Mouse (Mus musculus): ENCODE data around the gene Kcnmb2. TPM values are rescaled to one million over a fixed set of nuclear protein-coding genes. Genes with fewer than 3 reads are reported as not detected.

Kcnmb2 gene
- polyA plus RNA-seq, 1 experiment from 2014 or later, result 1.4 TPM

DNA sequence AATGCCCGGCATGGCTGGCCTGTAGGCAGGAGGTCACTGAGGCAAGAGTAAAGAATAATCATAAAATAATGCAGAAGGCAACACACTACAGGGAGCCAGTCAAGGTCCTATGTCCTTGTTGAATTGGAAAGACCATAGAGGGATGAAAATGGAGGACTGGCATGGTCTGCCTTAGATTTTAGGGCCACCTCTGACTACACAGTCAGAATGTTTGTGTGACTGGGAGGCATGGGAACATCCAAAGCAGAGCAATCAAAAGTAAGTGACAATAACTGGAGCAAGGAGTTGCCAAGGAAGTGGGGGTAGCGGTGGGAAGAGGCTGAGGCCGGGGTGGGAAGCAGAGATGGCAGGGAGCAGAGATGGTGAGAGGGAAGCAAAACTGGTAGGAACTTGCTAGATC is 60.8 kb downstream of the Kcnmb2 start:
- no peaks in the 10 kb centered on the region for H3K27me3 ChIP-seq (ENCODE audit: control insufficient read depth, insufficient read depth, low read length)
- no peak overlapping the region for H3K9ac ChIP-seq (ENCODE audit: low read length)
- H3K9me3 ChIP-seq (ENCODE audit: control insufficient read depth, low read length), result no peaks in the 10 kb centered on the region
- no peak overlapping the region for H3K4me3 ChIP-seq (ENCODE audit: low read depth, low read length)
- no peak for DNase-seq (ENCODE audit: low spot score)
- 94% methylated on average over 3 of the region's 3 CpGs for WGBS
- no peak overlapping the region for H3K27ac ChIP-seq (ENCODE audit: low read depth, low read length)
- no peaks in the 10 kb centered on the region for H3K4me1 ChIP-seq (replicated peaks; ENCODE audit: control insufficient read depth, insufficient read depth, low read length)
- no peak overlapping the region for H3K4me2 ChIP-seq (ENCODE audit: low read depth, low read length, severe bottlenecking)
- no peak for ATAC-seq (replicated peaks; ENCODE audit: low FRiP score)
- no peaks in the 10 kb centered on the region for H3K36me3 ChIP-seq (ENCODE audit: control insufficient read depth, insufficient read depth, low read length)

DNA sequence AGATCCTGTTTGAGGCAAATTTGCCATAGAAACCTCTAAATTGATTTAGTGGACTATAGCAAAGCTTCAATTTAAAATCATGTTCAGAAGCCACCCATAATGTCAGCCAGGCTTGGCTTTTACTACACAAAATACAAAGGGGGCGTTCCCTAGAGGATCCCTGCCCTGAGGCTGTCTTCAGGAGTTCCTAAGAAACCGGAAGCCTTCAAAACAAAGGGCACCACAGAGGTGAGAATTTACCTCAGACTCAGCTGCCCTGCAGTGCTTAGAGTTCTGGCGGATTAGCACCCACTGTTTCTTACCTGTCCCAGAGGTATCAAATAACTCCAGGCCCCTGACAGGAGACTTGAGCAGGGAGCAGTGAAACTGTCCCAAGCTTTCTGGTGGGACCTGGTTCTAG is 77.4 kb downstream of the Kcnmb2 start:
- H3K27me3 ChIP-seq (ENCODE audit: control insufficient read depth, insufficient read depth, low read length), result no peaks in the 10 kb centered on the region
- H3K36me3 ChIP-seq (ENCODE audit: control insufficient read depth, insufficient read depth, low read length), result no peaks in the 10 kb centered on the region
- no peak overlapping the region for H3K4me2 ChIP-seq (ENCODE audit: low read depth, low read length, severe bottlenecking)
- H3K27ac ChIP-seq (ENCODE audit: low read depth, low read length), result no peak overlapping the region
- 15% methylated on average over 3 of the region's 3 CpGs for WGBS
- H3K9ac ChIP-seq (ENCODE audit: low read length), result no peak overlapping the region
- H3K9me3 ChIP-seq (ENCODE audit: control insufficient read depth, low read length), result no peaks in the 10 kb centered on the region
- no peak for ATAC-seq (replicated peaks; ENCODE audit: low FRiP score)
- H3K4me1 ChIP-seq (replicated peaks; ENCODE audit: control insufficient read depth, insufficient read depth, low read length), result no peaks in the 10 kb centered on the region
- no peak overlapping the region for H3K4me3 ChIP-seq (ENCODE audit: low read depth, low read length)
- no peak for DNase-seq (ENCODE audit: low spot score)

- 41% methylated on average over 5 of the region's 5 CpGs for WGBS
- no peaks in the 10 kb centered on the region for H3K27me3 ChIP-seq (ENCODE audit: control insufficient read depth, insufficient read depth, low read length)
- ATAC-seq (replicated peaks; ENCODE audit: low FRiP score), result no peak
- H3K9me3 ChIP-seq (ENCODE audit: control insufficient read depth, low read length), result no peaks in the 10 kb centered on the region
- no peak overlapping the region for H3K4me3 ChIP-seq (ENCODE audit: low read depth, low read length)
- H3K36me3 ChIP-seq (ENCODE audit: control insufficient read depth, insufficient read depth, low read length), result no peaks in the 10 kb centered on the region
- H3K4me2 ChIP-seq (ENCODE audit: low read depth, low read length, severe bottlenecking), result no peak overlapping the region
- no peak for DNase-seq (ENCODE audit: low spot score)
- no peak overlapping the region for H3K27ac ChIP-seq (ENCODE audit: low read depth, low read length)
- H3K9ac ChIP-seq (ENCODE audit: low read length), result no peak overlapping the region
- H3K4me1 ChIP-seq (replicated peaks; ENCODE audit: control insufficient read depth, insufficient read depth, low read length), result peaks cover 4% of the 10 kb centered on the region; the same call in 1 of the 2 replicates
Measured at GRCm38 (mm10) chr3:31982444-31982843, 80.1 kb downstream of the Kcnmb2 start.

GRCm38 (mm10) chr3:31985103-31985502 is 82.8 kb downstream of the Kcnmb2 start:
- Histone ChIP-seq H3K36me3 (ENCODE audit: control insufficient read depth, insufficient read depth, low read length) (no peaks in the 10 kb centered on the region), H3K9ac (ENCODE audit: low read length) (no peak overlapping the region), H3K27me3 (ENCODE audit: control insufficient read depth, insufficient read depth, low read length) (no peaks in the 10 kb centered on the region), H3K9me3 (ENCODE audit: control insufficient read depth, low read length) (no peaks in the 10 kb centered on the region), H3K4me2 (ENCODE audit: low read depth, low read length, severe bottlenecking) (no peak overlapping the region), H3K4me1 (replicated peaks; ENCODE audit: control insufficient read depth, insufficient read depth, low read length) (peaks cover 4% of the 10 kb centered on the region; the same call in 1 of the 2 replicates), H3K4me3 (ENCODE audit: low read depth, low read length) (no peak overlapping the region), H3K27ac (ENCODE audit: low read depth, low read length) (no peak overlapping the region)
- DNase-seq (ENCODE audit: low spot score) (no peak), ATAC-seq (replicated peaks; ENCODE audit: low FRiP score) (no peak)
- WGBS, result 77% methylated on average over 4 of the region's 4 CpGs

- WGBS, result 86% methylated on average over 5 of the region's 5 CpGs
- Histone ChIP-seq H3K9me3 (ENCODE audit: control insufficient read depth, low read length) (no peaks in the 10 kb centered on the region), H3K36me3 (ENCODE audit: control insufficient read depth, insufficient read depth, low read length) (no peaks in the 10 kb centered on the region), H3K9ac (ENCODE audit: low read length) (no peak overlapping the region), H3K27me3 (ENCODE audit: control insufficient read depth, insufficient read depth, low read length) (no peaks in the 10 kb centered on the region), H3K4me1 (replicated peaks; ENCODE audit: control insufficient read depth, insufficient read depth, low read length) (no peaks in the 10 kb centered on the region), H3K4me2 (ENCODE audit: low read depth, low read length, severe bottlenecking) (no peak overlapping the region), H3K27ac (ENCODE audit: low read depth, low read length) (no peak overlapping the region), H3K4me3 (ENCODE audit: low read depth, low read length) (no peak overlapping the region)
- no peak for ATAC-seq (replicated peaks; ENCODE audit: low FRiP score)
- no peak for DNase-seq (ENCODE audit: low spot score)
Measured at GRCm38 (mm10) chr3:31991526-31992045, 89.3 kb downstream of the Kcnmb2 start.

DNA sequence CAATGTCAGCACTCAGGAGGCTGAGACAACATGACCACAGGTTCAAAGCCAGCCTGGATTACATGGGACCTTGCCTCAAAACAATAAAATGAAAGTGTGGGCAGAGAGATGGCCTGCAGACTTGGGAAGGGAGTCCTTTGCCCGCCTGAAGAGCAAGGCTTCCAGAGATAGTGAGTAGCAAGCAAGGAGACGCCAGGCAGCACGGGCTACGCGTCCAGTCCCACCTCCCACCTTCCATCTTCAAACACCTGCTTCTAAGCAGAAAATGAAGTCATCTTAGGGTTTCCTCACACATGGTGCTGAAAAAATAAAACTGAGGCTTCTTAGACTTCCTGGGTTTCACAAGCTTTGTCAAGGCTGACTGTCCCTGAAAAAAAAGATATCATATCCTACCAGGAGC is 109.3 kb downstream of the Kcnmb2 start:
- 91% methylated on average over 5 of the region's 5 CpGs for WGBS
- H3K4me3 ChIP-seq (ENCODE audit: low read depth, low read length), result no peak overlapping the region
- no peak overlapping the region for H3K27ac ChIP-seq (ENCODE audit: low read depth, low read length)
- H3K9me3 ChIP-seq (ENCODE audit: control insufficient read depth, low read length), result no peaks in the 10 kb centered on the region
- no peak for DNase-seq (ENCODE audit: low spot score)
- no peak overlapping the region for H3K9ac ChIP-seq (ENCODE audit: low read length)
- no peaks in the 10 kb centered on the region for H3K4me1 ChIP-seq (replicated peaks; ENCODE audit: control insufficient read depth, insufficient read depth, low read length)
- H3K27me3 ChIP-seq (ENCODE audit: control insufficient read depth, insufficient read depth, low read length), result no peaks in the 10 kb centered on the region
- no peak overlapping the region for H3K4me2 ChIP-seq (ENCODE audit: low read depth, low read length, severe bottlenecking)
- H3K36me3 ChIP-seq (ENCODE audit: control insufficient read depth, insufficient read depth, low read length), result no peaks in the 10 kb centered on the region
- ATAC-seq (replicated peaks; ENCODE audit: low FRiP score), result no peak

DNA sequence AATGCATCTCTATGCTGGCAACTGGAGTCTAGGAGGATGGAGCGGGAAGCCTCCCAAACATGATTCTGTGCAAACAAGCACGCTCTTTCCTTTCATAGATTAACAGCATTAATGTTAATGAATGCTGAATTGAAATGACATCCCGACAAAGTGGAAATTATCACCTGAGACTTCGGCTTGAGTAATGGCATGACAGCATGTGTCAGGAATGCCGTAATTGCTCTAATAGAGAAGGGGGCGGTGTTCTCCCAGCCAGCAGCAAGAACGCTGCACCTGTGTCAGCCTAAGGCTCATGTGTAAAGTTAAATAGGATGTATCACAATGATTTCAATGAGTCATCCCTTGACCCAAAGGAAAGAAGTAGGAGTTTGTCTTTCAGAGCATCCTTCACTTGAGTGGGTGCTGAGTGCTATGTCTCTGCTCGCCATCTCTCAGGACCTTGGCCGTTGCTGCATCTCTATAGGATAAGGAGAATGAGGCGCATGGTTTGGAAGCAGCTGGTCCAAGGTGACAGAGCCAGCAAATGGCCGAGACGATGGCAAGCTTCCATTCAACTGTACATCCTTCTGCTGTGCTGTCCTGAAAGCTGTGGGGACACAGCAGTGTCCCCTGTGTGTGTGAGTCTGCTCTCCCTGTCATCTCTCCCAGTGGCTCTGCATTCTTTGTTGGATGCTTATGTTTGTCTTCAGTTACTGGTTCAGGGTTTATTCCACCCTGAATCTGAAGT is 110.1 kb downstream of the Kcnmb2 start:
- ATAC-seq (replicated peaks; ENCODE audit: low FRiP score) (no peak), DNase-seq (ENCODE audit: low spot score) (no peak)
- no peak overlapping the region for H3K4me2 ChIP-seq (ENCODE audit: low read depth, low read length, severe bottlenecking)
- no peak overlapping the region for H3K27ac ChIP-seq (ENCODE audit: low read depth, low read length)
- H3K9ac ChIP-seq (ENCODE audit: low read length), result no peak overlapping the region
- 87% methylated on average over 12 of the region's 12 CpGs for WGBS
- H3K4me3 ChIP-seq (ENCODE audit: low read depth, low read length), result no peak overlapping the region
- no peaks in the 10 kb centered on the region for H3K27me3 ChIP-seq (ENCODE audit: control insufficient read depth, insufficient read depth, low read length)
- no peaks in the 10 kb centered on the region for H3K4me1 ChIP-seq (replicated peaks; ENCODE audit: control insufficient read depth, insufficient read depth, low read length)
- no peaks in the 10 kb centered on the region for H3K9me3 ChIP-seq (ENCODE audit: control insufficient read depth, low read length)
- no peaks in the 10 kb centered on the region for H3K36me3 ChIP-seq (ENCODE audit: control insufficient read depth, insufficient read depth, low read length)

DNA sequence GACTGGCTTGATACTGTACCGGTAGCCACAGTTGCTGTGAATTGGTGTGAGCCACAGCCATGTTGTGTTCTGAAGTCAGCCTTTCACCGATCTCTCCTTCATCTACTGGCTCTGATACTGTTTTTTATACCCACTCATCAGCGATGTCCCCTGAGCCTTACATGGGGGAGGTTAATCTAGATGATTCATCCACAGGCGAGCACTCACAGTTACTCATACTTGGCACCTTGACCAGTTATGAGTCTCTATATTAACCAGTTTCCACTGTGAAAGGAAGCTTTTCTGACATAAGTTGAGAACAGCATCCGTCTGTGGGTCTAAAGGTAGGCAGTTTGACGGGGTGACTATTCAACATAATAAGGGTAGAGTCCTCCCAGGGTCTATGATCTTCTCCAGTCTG is 118.7 kb downstream of the Kcnmb2 start:
- 91% methylated on average over 6 of the region's 6 CpGs for WGBS
- Histone ChIP-seq H3K9ac (ENCODE audit: low read length) (no peak overlapping the region), H3K36me3 (ENCODE audit: control insufficient read depth, insufficient read depth, low read length) (no peaks in the 10 kb centered on the region)

More for the DNA sequence above, 118.7 kb downstream of the Kcnmb2 start:
- no peaks in the 10 kb centered on the region for H3K27me3 ChIP-seq (ENCODE audit: control insufficient read depth, insufficient read depth, low read length)
- H3K27ac ChIP-seq (ENCODE audit: low read depth, low read length), result no peak overlapping the region
- no peak overlapping the region for H3K4me3 ChIP-seq (ENCODE audit: low read depth, low read length)
- no peak overlapping the region for H3K4me2 ChIP-seq (ENCODE audit: low read depth, low read length, severe bottlenecking)
- ATAC-seq (replicated peaks; ENCODE audit: low FRiP score) (no peak), DNase-seq (ENCODE audit: low spot score) (no peak)
- no peaks in the 10 kb centered on the region for H3K4me1 ChIP-seq (replicated peaks; ENCODE audit: control insufficient read depth, insufficient read depth, low read length)
- H3K9me3 ChIP-seq (ENCODE audit: control insufficient read depth, low read length), result no peaks in the 10 kb centered on the region
